Mouse (Mus musculus) R1 (cell line): ENCODE measurements around the gene Golim4.
A peak's percentile ranks its signal among the peaks of the same experiment; 100 is the strongest.
"Not testable (repeated sequence)": the region's sequence is repeated elsewhere in the genome, so short reads cannot be mapped to it uniquely, and the experiment has no call there.

ENCODE experiments used
- DNase-seq: peaks from one replicate; pipeline ENCODE4 v3.0.0-alpha.2; 2018; ENCODE audit warnings: low read depth, low spot score

Golim4 gene

DNA sequence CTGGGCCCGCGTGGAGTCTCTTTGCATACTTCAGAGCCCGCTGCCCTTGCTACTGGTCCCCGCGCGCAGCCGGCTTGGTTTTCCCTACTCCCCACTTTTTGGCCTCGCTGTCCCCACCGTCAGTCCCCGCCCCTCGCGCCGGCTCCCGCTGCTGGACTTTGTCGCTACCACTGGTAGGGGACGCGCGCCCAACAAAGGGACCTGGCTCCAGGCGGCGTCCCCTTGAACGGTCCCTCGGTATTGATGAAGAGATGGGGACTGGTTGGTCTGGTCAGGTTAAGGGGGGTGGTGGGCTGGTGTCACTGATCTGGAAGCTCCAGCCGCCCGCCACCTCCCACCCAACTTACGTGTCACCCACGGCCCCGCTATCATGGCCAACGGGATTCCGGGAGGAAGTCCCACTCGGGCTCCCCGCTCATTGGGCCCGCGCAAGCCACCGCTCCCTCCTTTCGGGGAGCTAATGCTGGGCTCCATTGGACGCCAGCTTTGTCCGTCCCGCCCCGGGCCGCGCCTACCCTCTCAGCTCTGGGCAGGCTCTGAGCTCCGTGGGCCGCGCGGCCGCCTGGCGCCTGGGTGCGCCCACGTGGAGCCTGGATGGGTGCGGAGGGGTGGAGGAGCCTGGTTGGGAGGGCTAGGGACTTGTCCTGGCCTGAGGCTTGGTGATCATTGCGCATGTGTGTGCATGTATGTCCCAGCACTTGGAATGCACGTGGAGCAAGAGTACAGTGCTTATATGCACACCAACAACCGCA is at the start of gene Golim4:
Golim4 (minus strand) TSS at position 399 of the 752 bp plus-strand sequence.
- peak; percentile 90 for DNase-seq

DNA sequence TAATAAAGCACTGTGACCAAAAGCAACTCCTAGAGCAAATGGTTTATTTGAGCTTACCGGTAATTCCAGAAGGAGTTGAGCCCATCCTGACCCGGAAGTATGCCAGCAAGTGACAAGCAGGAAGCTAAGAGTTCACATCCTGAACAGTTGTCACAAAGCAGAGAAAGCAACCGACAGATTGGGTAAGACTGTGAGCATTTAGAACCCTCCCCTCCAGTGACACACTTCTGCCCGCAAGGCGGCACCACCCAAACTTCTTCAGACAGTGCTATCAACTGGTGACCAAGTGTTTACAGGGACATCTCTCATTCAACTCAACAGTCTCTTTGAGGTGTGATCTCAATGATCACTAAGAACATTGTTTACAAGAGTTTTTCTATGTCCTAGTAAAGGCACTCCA is 48.9 kb upstream of the Golim4 start:
- no peak for DNase-seq

DNA sequence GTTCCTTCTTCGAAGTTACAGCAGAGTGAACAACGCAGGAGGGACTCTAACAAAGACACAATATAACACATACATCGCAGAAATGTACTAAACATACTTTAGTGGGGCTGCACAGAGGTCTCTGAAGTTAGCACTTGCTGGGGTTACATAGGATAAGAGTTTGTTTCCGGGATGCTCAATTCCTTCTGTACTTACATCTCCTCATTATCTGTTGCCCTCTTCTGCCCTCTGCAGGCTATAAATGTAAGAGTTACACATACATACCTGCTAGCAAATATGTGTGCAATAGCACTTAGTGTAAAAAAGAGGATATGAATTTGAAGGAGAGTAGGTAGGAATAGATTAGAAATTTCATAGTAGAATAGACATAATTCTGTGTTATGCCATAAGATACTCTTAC is 44.4 kb upstream of the Golim4 start:
- DNase-seq = peak; percentile 34

GRCm38 (mm10) chr3:76000481-76000880 is 43.7 kb upstream of the Golim4 start:
- no peak for DNase-seq

DNA sequence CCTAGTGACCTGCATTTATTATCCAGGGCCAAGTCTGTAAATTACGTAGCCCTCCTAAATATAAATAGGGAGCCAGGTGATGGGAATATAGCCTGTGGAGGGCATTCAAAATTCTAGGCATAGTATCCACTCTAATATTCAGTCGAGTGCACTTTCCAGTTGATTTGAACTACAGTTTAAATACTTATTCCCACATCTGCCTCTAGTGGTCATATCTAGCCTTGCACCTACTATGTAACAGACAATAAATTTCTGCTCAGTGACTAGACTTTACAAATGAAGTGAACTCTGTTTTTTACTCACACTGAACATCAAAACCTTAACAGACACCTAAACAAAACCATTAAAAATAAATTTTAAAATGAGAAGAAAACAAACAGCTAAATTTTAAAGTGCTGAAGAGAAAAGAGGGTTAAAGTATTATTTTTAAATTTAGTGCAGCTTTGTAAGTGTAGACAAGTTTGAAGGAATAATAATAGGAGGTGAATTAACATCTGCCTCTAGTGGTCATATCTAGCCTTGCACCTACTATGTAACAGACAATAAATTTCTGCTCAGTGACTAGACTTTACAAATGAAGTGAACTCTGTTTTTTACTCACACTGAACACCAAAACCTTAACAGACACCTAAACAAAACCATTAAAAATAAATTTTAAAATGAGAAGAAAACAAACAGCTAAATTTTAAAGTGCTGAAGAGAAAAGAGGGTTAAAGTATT is 24.4 kb upstream of the Golim4 start:
- peak; percentile 4 for DNase-seq

DNA sequence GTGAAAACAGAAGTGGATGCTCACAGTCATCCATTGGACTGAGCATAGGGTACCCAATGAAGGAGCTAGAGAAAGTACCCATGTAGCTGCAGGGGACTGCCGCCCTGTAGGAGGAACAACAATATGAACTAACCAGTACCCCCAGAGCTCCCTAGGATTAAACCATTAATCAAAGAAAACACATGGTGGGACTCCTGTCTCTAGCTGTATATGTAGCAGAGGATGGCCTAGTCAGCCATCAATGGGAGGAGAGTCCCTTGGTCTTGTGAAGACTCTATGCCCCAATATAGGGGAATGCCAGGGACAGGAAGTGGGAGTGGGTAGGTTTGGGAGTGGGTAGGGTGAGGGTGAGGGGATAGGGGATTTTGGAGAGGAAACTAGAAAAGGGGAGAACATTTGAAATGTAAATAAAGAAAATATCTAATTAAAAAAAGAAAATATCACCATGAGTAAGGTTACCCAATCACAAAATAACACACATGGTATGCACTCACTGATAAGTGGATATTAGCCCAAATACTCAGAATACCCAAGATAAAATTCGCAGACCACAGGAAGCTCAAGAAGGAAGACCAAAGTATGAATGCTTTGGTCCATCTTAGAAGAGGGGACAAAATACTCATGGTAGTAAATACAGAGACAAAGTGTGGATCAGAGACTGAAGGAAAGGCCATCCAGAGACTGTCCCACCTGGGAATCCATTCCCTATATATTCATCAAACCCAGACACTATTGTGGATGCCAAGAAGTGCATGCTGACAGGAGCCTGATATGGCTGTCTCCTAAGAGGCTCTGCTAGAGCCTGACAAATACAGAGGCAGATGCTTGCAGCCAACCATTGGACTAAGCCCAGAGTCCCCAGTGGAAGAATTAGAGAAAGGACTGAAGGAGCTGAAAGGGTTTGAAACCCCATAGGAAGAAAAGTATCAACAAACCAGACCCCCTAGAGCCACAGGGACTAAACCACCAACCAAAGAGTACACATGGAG is 6.3 kb upstream of the Golim4 start:
- not testable (repeated sequence) for DNase-seq

DNA sequence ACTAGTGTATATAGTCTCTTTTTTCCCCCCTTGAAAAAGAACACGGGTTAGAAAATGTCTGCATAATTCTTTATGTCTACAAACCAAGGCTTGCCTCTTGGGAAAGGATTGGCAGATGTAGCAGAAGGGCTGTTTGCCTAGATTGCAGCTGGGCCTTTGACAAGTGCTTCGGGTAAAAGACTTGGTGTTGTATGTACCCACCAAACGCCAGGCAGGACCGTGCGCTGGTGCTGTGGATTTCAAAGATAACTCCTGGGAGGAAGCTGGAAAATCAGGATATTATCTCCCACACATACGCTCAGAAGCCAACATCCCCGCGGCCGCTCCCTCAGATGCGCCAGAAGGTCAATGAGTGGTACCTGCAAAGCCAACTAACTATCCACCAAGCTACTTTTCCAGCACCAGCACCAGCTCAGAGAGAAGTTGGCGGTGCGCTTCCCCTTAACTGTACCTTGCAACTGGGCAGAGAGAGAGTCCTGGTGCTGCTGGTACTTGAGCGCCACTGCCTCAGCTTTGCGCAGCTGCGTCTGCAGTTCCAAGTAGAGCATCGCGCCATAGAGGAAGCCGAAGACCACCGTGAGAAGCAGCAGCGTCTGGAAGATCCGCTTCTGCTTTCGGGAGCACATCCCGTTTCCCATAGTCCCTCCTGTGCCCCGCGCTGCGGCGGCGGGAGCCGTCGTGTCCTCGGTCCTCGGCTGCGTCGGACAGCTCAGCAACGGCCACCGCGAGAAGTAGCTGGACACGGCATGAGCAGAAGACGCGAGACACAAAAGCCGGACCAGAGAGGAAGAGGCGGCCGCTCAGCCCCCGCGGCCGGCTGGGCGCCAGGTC is 873 bp downstream of the Golim4 start:
- DNase-seq = peak; percentile 30

DNA sequence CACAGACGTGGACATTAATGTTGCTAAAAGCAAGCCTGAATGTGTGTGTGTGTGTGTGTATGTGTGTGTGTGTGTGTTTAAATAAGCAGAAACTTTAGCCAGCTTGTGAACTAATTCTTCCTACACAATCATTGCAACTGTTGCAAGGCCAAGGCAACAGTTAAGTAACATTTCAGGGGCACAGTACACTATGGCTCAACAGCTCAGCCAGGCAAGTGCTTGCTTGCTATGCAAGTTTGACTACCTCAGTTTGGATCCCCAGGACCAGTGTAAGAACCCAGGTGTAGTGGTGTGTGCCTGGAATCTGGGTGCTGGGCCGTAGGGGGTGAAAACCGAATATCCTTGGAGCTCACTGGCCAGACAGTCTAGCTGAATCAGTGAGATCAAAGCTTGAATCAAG is 2.6 kb downstream of the Golim4 start:
- DNase-seq = no peak

GRCm38 (mm10) chr3:75952328-75953060 is 4.3 kb downstream of the Golim4 start:
- no peak for DNase-seq

DNA sequence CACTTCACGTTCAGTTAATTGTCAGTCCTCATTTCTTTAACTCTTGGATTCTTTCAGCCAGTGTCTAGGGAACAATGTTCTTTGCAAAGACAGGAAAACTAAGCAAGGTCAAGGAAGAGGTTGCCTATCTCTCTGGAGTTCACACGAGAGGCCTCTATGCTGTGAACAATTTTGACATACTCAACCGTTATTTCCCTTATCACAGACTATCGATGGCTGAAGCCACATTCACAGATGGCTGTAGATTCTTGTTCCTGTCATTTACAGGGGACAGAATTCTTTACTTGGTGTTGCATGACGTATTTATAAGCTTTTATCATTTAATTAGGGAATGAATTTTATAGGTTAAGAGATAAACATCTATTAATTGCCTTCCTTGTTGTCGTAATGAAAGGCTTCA is 5.9 kb downstream of the Golim4 start:
- DNase-seq = no peak

GRCm38 (mm10) chr3:75949358-75949757 is 7.4 kb downstream of the Golim4 start:
- DNase-seq = no peak

- DNase-seq = no peak
Measured at GRCm38 (mm10) chr3:75948541-75949095, 8.1 kb downstream of the Golim4 start.

- no peak for DNase-seq
Measured at GRCm38 (mm10) chr3:75948003-75948402, 8.7 kb downstream of the Golim4 start.

DNA sequence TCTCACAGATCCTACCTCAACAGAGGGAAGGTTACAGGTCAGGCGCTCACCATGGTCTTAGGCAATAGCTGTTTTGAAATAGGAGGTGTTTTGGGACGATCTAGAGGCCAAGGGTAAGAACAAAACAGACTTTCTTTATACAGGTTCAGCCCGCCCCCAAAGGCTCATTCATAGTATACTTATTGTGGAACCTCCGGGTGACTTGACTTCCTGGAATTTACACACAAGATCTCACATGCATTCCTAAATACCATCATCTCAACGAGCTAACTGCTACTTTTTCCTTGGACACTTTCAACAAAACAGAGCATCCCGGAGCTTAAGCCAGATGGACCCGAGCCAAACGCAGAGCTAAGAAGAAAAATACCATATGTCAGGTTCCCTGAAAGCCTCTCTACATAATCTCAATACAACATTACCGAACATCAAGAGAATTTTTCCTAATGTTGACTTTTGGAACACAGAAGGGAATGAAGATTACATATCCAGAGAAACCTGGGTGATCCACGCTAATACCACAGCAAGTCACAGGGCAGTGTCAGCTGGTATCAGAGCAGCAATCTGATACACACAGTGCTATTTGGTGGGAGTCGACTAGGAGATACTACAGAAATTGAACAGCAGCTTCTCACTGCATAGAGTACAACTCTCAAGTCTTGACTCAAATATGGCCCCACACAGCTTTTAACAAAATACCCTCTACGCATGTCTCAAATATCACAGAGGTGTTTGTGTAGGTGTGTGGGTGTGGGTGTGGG is 14.3 kb downstream of the Golim4 start:
- no peak for DNase-seq

DNA sequence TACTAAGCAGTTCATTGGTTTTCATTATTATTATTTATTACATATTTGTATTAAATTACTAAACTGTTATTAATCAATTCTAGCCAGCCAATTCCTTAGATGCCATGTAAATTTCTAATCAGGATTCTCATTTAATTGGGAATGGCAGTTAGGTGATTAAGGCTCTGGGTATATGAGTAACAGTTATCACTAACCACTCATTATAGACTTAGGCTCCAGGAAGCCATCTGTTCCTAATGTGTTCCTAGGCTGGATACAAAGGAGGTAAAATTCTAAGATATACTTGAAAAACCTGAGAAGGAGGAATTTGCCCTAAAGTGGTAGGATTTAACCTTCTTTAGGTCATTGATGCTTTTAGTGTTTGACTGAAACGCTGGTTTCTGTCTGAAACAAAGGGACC is 14.9 kb downstream of the Golim4 start:
- no peak for DNase-seq

DNA sequence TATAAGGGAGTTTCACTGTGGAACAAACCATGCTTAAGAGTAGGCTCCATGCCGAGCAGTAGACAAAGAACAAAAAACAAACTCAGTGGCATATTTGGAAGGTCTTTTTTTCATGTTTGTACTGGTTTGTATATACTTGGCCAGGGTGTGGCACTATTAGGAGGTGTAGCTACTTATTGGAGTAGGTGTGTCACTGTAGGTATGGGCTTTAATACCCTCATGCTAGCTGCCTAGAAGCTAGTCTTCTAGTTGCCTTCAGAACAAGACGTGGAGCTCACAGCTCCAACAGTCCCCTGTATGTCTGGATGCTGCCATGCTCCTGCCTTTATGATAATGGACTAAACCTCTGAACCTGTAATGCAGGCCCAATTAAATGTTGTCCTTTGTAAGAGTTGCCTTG is 20.6 kb downstream of the Golim4 start:
- DNase-seq = no peak

DNA sequence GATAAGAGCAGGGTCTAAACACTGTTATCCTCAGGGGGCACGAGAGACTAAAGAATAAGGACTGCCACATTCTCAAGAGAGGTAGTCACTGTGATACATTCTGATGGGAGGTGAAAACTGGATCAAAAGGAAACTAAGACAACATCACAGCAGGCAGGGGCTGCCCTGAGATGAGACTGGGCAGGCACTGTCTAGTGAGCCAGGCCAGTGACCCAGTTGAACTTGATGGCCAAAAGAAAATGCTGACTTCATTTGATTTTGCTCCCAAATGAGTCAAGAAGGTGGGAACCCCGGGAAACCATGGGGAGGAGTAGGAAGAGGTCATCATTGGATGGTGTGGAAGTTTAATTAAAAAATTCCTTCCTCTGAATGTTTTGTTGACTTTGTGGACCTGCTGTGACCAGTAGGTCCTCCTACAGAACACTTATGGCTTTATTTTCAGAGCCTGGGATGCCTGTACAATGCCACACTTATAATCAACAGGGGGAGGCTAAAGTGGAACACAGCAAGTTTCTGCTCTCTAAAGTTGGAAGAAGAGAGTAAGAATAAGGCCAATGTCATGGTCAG is 26.0 kb downstream of the Golim4 start:
- DNase-seq = no peak

- no peak for DNase-seq
Measured at GRCm38 (mm10) chr3:75929926-75930548, 26.7 kb downstream of the Golim4 start.

GRCm38 (mm10) chr3:75926327-75926726 is 30.4 kb downstream of the Golim4 start:
- DNase-seq = no peak
